Mouse (Mus musculus) myocyte (in vitro differentiated cells): ENCODE measurements around the gene Ranbp6.

Experiments used
- MAX ChIP-seq: IDR thresholded peaks from one replicate; pipeline ENCODE4 v1.6.1; 2011; ENCODE audit warnings: low read depth, mild to moderate bottlenecking, control low read depth
- MYOD1 ChIP-seq, 3 experiments: IDR thresholded peaks; one replicate each; pipeline ENCODE4 v1.6.1; 2011; ENCODE audit warnings: control low read depth in 2 of 3, low read depth in 2 of 3, mild to moderate bottlenecking in 2 of 3, moderate library complexity in 1 of 3; ENCODE audit not compliant: insufficient read length in 2 of 3, control insufficient read depth in 1 of 3
- POLR2A ChIP-seq: IDR thresholded peaks from one replicate; pipeline ENCODE4 v1.6.1; 2011; ENCODE audit warnings: low read depth, mild to moderate bottlenecking, control low read depth, moderate library complexity; ENCODE audit not compliant: insufficient read length
- POLR2AphosphoS2 ChIP-seq: IDR thresholded peaks from one replicate; pipeline ENCODE4 v1.6.1; 2011; ENCODE audit warnings: low read depth, control low read depth; ENCODE audit not compliant: insufficient read length
- REST ChIP-seq: IDR thresholded peaks from one replicate; pipeline ENCODE4 v1.6.1; 2011; ENCODE audit warnings: mild to moderate bottlenecking, control low read depth, moderate library complexity; ENCODE audit not compliant: insufficient read depth, insufficient read length
- SRF ChIP-seq: IDR thresholded peaks from one replicate; pipeline ENCODE4 v1.6.1; 2011; ENCODE audit warnings: low read depth; ENCODE audit not compliant: control insufficient read depth, insufficient read length
- TCF12 ChIP-seq: IDR thresholded peaks from one replicate; pipeline ENCODE4 v1.6.1; 2011; ENCODE audit warnings: mild to moderate bottlenecking, control low read depth; ENCODE audit not compliant: poor library complexity, insufficient read depth, severe bottlenecking
- TCF3 ChIP-seq: IDR thresholded peaks from one replicate; pipeline ENCODE4 v1.6.1; 2011; ENCODE audit warnings: low read depth, control low read depth; ENCODE audit not compliant: insufficient read length
- USF1 ChIP-seq: IDR thresholded peaks from one replicate; pipeline ENCODE4 v1.6.1; 2011; ENCODE audit warnings: low read depth, mild to moderate bottlenecking, control low read depth, moderate library complexity

DNA sequence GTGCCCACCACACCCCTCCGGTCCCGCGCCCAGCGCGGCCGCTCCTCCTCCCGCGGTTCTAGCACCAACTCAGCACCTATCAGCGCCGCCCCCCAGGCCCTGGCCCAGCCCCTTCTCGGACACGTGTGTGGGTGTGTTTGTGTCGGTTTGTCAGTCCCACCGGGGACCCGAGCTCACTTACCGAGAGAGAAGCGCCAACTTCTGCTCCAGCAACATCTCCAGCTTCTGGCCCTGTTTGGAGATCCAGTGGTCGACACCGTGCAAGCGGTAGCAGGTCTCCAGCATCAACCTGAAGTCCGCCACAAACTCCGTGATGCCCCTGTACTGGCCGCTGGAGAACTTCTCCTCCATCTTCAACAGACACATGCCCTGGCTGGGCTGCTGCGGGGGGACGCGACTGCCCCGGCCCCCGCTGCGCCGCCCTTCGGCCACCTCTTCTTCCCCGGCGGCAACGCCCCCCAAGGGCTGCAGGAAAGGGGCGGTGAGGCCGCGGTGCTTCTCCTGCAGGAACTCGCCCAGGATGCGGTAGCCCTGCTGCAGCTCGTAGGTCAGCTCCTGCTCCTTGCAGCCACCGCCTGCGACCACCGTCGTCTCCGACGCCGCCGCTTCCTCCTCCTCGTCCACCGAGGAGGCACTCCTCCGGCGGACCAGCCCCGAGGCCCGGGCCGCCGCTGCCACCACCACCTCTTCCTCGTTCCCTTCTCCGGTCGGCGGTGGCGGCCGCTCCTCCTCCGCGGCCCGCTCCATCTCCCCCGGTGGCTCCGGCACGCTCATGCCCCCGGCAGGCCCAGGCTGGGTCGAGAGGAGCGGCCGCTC lies 7.5 kb downstream of the Ranbp6 start:
- no peak for TF ChIP-seq TCF3
- no peak for TF ChIP-seq POLR2AphosphoS2
- no peak for TF ChIP-seq MYOD1 (IDR thresholded peaks at IDR 0.05; ENCODE audit: control insufficient read depth in 1 of 3, insufficient read length in 2 of 3, low read depth in 2 of 3)
- no peak for TF ChIP-seq REST
- TF ChIP-seq USF1 = no peak
- TF ChIP-seq POLR2A = peak; percentile 25
- TF ChIP-seq TCF12 = no peak
- no peak for TF ChIP-seq MAX
- TF ChIP-seq SRF = no peak
